Mouse (Mus musculus): ENCODE data around the gene Gm11549.

DNA sequence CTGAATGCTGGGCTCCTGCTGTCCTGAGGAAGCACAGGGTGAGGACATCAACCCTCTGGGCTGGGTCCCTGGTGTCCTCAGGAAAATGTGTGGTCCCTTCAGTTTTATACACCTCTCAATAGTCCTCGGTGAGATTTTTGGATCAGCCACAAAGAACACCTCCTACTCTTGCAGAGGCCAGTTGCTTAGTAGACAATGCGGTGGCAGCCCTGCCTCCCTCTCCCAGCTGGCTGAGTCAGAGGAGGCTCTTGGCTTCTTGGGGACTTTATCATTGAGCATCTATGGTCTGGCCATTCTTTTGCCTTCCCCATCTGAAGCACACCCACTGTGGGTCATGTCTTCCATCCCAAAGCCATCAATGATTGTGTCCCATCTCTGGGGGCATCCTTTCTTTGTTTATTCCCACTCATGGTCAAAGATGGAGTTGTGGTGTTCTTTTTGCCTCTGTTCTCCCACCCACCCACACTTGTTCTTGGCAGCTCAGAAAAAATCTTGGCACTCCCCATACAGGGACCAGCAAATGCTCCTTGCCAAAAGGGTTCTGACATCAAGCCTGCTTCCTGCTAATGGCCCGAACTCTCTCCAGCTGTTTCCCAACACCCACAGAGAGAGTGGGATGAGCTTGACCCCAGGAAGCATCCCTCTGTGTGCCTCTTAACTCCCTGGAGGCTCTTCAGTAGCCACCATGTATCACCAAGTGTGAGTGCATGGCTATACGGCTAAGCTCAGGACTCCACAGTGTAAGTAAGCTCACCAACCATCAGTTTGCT, 16.3 kb upstream of the Gm11549 start:
- TF ChIP-seq EP300 (IDR thresholded peaks at IDR 0.05; ENCODE audit: low read depth) (no peak), CTCF (IDR thresholded peaks at IDR 0.05; ENCODE audit: low read depth) (no peak)
